Mouse (Mus musculus) stomach, embryonic 14.5 days (tissue): ENCODE measurements around the gene Gm20449. TPM values are rescaled to one million over a fixed set of nuclear protein-coding genes. Genes with fewer than 3 reads are reported as not detected.
"Not testable (repeated sequence)": the region's sequence is repeated elsewhere in the genome, so short reads cannot be mapped to it uniquely, and the experiment has no call there.

Experiments used
- ATAC-seq: fragments of 200-750 bp; cut with Nextera tagmentation; 2 replicates; pipeline ENCODE4 v1.8.0; 2017; ENCODE audit warnings: low read depth, moderate TSS enrichment; ENCODE audit not compliant: insufficient number of reproducible peaks, insufficient read depth, low FRiP score
- H3K27ac ChIP-seq: fragments of 300-500 bp; sonication (generic); 2 replicates; pipeline ENCODE4 v1.5.1; 2014; ENCODE audit warnings: mild to moderate bottlenecking, low read length, moderate library complexity, mixed read lengths
- H3K27me3 ChIP-seq: fragments of 300-500 bp; sonication (generic); 2 replicates; pipeline ENCODE4 v1.6.1; 2014; ENCODE audit warnings: low read length, control low read depth, mixed read lengths; ENCODE audit not compliant: control insufficient read depth, insufficient read depth
- H3K36me3 ChIP-seq: fragments of 300-500 bp; sonication (generic); 2 replicates; pipeline ENCODE4 v1.6.1; 2014; ENCODE audit warnings: mild to moderate bottlenecking, control low read depth, low read length, moderate library complexity, mixed read lengths; ENCODE audit not compliant: control insufficient read depth, insufficient read depth
- H3K4me1 ChIP-seq: fragments of 300-500 bp; sonication (generic); 2 replicates; pipeline ENCODE4 v1.6.1; 2014; ENCODE audit warnings: low read length, control low read depth, mixed read lengths; ENCODE audit not compliant: control insufficient read depth, insufficient read depth
- H3K4me2 ChIP-seq: fragments of 300-500 bp; sonication (generic); replicated peaks from 2 replicates; pipeline ENCODE4 v1.6.1; 2014; ENCODE audit warnings: low read depth, low read length, control low read depth
- H3K4me3 ChIP-seq: fragments of 300-500 bp; sonication (generic); 2 replicates; pipeline ENCODE4 v1.5.1; 2014; ENCODE audit warnings: low read depth, low read length, control low read depth
- H3K9ac ChIP-seq: fragments of 300-500 bp; sonication (generic); replicated peaks from 2 replicates; pipeline ENCODE4 v1.6.1; 2014; ENCODE audit warnings: low read depth, mild to moderate bottlenecking, control low read depth, low read length, moderate library complexity, mixed read lengths
- H3K9me3 ChIP-seq: fragments of 300-500 bp; sonication (generic); 2 replicates; pipeline ENCODE4 v1.6.1; 2016; ENCODE audit warnings: low read depth, low read length, control low read depth; ENCODE audit not compliant: control insufficient read depth
- WGBS: fragments of 180-500 bp; shearing (Covaris S2); extraction: QIAGEN DNeasy Blood & Tissue Kit; methylation state at CpG from one replicate; pipeline ENCODE4 v1.1.7; 2014; 5-methylcytosine and 5-hydroxymethylcytosine counted together
- polyA plus RNA-seq: library from polyadenylated mRNA; unstranded; fragments of >200 nt; fragmentation: Nextera tagmentation; extraction: Ambion mirVana; gene quantifications from 2 replicates; pipeline ENCODE4 v1.2.1, GENCODE M21; 2014

Gene Gm20449
- polyA plus RNA-seq, 1 experiment from 2014 or later = 0.10 TPM

DNA sequence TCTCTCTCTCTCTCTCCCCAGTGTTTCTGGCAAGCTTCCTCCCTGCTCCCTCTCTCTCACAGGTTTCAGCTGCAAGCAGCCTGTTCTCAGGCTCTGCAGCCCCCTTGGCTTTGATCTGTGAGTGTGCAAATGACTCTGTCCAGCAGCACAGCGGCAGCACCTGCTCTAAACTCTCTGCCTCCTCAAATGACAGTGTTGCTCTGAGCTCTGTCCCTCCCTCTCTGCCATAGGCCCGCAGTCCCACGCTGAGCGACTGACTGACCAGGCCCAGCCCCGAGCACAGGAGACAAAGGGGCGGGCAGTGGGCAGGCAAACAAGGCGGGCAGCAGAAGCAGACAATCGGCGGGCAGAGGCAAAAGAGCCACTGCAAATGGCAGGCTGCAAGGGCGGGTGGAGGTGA lies 47.4 kb downstream of the Gm20449 start:
- Histone ChIP-seq H3K27ac (no peak overlapping the region), H3K36me3 (no peaks in the 10 kb centered on the region), H3K4me2 (no peak overlapping the region), H3K27me3 (no peaks in the 10 kb centered on the region), H3K4me1 (no peaks in the 10 kb centered on the region), H3K9ac (no peak overlapping the region), H3K4me3 (no peak overlapping the region), H3K9me3 (peaks cover under 1% of the 10 kb centered on the region; the same call in 1 of the 2 replicates)
- no peak for ATAC-seq
- 10% methylated on average over 10 of the region's 10 CpGs for WGBS

DNA sequence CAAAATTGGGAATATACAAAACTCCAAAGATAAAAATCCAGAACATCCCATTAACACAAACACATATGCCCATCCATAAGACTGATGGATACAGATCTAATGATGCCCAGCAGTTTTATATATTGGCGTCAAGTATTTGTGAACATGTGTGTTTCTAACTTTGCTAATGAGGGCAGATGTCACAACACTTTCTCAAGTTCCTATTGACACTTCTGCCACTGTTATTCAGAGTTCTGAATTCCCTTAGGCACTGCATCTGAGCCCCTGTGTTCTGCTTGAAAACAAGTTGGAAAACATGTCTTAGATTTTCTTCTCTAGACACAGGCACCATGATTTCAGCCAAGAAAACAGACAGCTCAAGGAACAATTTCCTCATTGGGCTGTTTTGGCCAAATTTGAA lies 50.6 kb downstream of the Gm20449 start, which contains the start of gene Vmn2r57:
Gene Vmn2r57, minus strand, starts transcription at position 101 of the 400 bp plus-strand sequence.
- not testable (repeated sequence) for H3K4me3 ChIP-seq, H3K9ac ChIP-seq, ATAC-seq, H3K27ac ChIP-seq, H3K4me2 ChIP-seq, H3K36me3 ChIP-seq, H3K27me3 ChIP-seq, H3K4me1 ChIP-seq, H3K9me3 ChIP-seq
- WGBS = 81% methylated on average over 1 of the region's 1 CpGs

DNA sequence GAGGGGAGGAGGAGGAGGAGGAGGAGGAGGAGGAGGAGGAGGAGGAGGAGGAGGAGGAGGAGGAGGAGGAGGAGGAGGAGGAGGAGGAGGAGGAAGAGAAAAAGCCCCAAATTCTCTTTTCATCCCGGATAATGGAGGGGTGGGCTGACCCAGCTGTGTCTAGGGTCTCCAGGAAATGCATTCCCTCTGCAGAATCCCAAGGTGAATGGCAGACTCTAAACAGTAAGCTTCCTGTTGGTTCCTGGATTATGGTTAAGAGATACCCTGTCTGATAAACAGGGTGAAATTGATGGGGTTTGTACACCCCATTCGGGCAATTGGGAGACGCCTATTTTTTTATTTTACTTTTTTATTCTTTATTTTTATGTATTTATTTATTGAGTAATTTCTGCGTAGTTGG lies 105.1 kb downstream of the Gm20449 start:
- Histone ChIP-seq H3K27ac (no peak overlapping the region), H3K4me1 (no peaks in the 10 kb centered on the region), H3K4me3 (no peak overlapping the region), H3K9ac (no peak overlapping the region), H3K9me3 (no peaks in the 10 kb centered on the region), H3K27me3 (no peaks in the 10 kb centered on the region), H3K36me3 (no peaks in the 10 kb centered on the region), H3K4me2 (no peak overlapping the region)
- 70% methylated on average over 4 of the region's 4 CpGs for WGBS
- no peak for ATAC-seq

DNA sequence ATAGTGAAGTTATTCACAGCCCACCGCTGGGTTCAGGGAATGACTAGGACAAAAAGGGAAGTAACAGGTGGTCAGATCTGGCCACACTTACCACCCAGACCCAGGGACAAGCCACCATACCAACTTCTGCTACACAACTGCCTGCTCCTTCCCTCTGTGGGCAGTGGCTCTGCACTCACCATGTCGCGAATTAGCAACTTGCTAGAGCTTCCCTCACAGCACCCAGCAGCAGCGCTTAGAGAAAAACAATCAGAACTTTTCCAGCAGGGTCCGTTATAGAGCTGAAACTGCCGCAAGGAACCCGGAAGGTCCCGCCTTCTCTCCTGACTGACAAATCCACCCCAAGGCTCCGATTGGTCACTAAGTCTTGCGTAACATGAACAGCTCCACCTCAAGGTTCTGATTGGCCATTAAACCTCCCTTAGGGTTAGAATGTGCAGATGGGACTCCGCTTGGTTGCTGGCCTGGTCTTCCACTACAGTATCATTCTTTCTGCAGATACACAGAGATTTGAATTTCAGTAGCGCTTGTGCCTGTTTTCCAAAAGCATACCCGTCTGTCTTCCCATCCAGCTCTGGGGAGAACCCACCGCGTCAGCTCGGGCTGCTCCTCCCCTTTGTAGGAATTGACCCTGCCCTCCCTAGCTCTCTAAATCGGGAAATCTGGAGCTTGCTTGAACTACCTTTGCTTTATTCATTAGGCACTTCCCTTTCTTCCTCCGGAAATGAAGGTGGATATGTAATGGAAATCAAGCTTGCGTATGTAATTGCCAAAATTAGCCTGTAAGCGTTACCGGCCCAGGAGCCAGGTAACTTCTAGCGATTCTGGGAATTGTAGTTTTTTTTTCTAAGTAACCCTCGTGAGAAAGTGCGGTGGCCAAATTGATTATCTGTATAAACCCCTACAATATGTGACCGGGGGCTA lies 105.9 kb downstream of the Gm20449 start, which contains the start of gene AI987944:
Gene AI987944, minus strand, starts transcription at position 332 of the 924 bp plus-strand sequence.
- WGBS = under 1% methylated on average over 25 of the region's 25 CpGs
- no peaks in the 10 kb centered on the region for H3K27me3 ChIP-seq

More for the DNA sequence above, 105.9 kb downstream of the Gm20449 start, which contains the start of gene AI987944:
- H3K9me3 ChIP-seq = no peaks in the 10 kb centered on the region
- H3K9ac ChIP-seq = peak within 1 kb of the TSS; percentile 21; the same call in 1 of the 2 replicates
- peak within 1 kb of the TSS; percentile 84 for H3K27ac ChIP-seq
- ATAC-seq = peak; percentile 99
- no peaks in the 10 kb centered on the region for H3K36me3 ChIP-seq
- peak within 1 kb of the TSS; percentile 53 for H3K4me3 ChIP-seq
- no peaks in the 10 kb centered on the region for H3K4me1 ChIP-seq
- H3K4me2 ChIP-seq = peak within 1 kb of the TSS; percentile 50

Other genes with a start within 250 kb of the Gm20449 start
- 13.3 and 15.0 TPM in 2 replicates for gene AI987944, start 106.0 kb downstream of the Gm20449 start, polyA plus RNA-seq
- 0.46 and 0.48 TPM in 2 replicates for gene Vmn2r57, start 50.7 kb downstream of the Gm20449 start, polyA plus RNA-seq
- gene AW146154, start 473 bp upstream of the Gm20449 start, polyA plus RNA-seq = 13.8 and 16.3 TPM in 2 replicates
- not detected in 2 replicates for gene Gm6871, start 74.2 kb upstream of the Gm20449 start, polyA plus RNA-seq
- 13.8 and 14.2 TPM in 2 replicates for gene 2610021A01Rik, start 99.8 kb upstream of the Gm20449 start, polyA plus RNA-seq
- 13.2 and 13.7 TPM in 2 replicates for gene Zfp788, start 133.8 kb upstream of the Gm20449 start, polyA plus RNA-seq